ENCODE assay signal across 17 mouse cellular contexts in genomic region chr9:7790580-7791084, GRCm38 (mm10). TPM values are rescaled to one million over a fixed set of nuclear protein-coding genes. Genes with fewer than 3 reads are reported as not detected.
A peak's percentile ranks its signal among the peaks of the same experiment; 100 is the strongest.
DNase-seq lines count a peak whose midpoint lies in the region; ATAC-seq lines count a peak whose summit lies in the region.
"Had no signal": no experiment of that assay in that cellular context is flagged by ENCODE, and none has a peak within 500 bp of the region (broad histone marks: within the 10 kb centered on the region; RNA-seq: fewer than 3 reads in every experiment).

No protein-coding gene starts in this region.

- DNase-seq in layer of hippocampus, adult 9-11 months = peak; percentile 27
- no peak for DNase-seq in layer of hippocampus, postnatal 25 days (ENCODE audit: extremely low spot score in 1 of 2, low spot score in 1 of 2)
- peak; percentile 77 for DNase-seq in c-Kit-positive CD71-positive TER-119-negative erythroid progenitor cells, embryonic 14.5 days (ENCODE audit: low read depth)
- peak; percentile 75 for DNase-seq in liver
- DNase-seq in frontal cortex, postnatal 25 days (ENCODE audit: low spot score in 2 of 2) = no peak
- DNase-seq in right cerebral cortex, postnatal 14 days = no peak
- DNase-seq in urinary bladder, postnatal 4 days (ENCODE audit: low spot score in 2 of 2) = no peak
- DNase-seq: adrenal gland, postnatal 14 days; B cell, adult 2 months; cerebellum, adult 11 months; cerebellum, postnatal 36 days; heart, adult 2 months; kidney, adult 9 months; thymus, adult 18-20 months had no signal

- ATAC-seq in megakaryocyte progenitor cell, adult 5-6 weeks (replicated peaks; ENCODE audit: poor library complexity) = peak; percentile 80
- ATAC-seq: hindbrain, embryonic 16.5 days; lung, postnatal 0 days had no signal

RNA-seq across cellular contexts. Expression of gene Tmem123, which starts 26.8 kb away (rescaled TPM):
- 10 to 100 TPM; 13.6 to 14.8 TPM for total RNA-seq in layer of hippocampus, postnatal 25 days (2021)
- total RNA-seq in megakaryocyte progenitor cell, adult 5-6 weeks (2015) = 121 and 124 TPM in 2 replicates
- total RNA-seq in megakaryocyte progenitor cell, adult 5-6 weeks (2017) = 106 and 123 TPM in 2 replicates

RNA-seq across cellular contexts. Expression of gene Birc2, which starts 46.2 kb away (rescaled TPM):
- total RNA-seq in layer of hippocampus, postnatal 25 days (2021) = 10 to 100 TPM; 35.0 to 36.2 TPM
- 32.7 and 36.2 TPM in 2 replicates for total RNA-seq in megakaryocyte progenitor cell, adult 5-6 weeks (2015)
- 34.1 and 40.0 TPM in 2 replicates for total RNA-seq in megakaryocyte progenitor cell, adult 5-6 weeks (2017)

Comparison
In these comparisons a context has a peak if more than half of its experiments do, and no peak if none do; other contexts are left out.
1. DNase-seq: peak in layer of hippocampus, adult 9-11 months (single experiment), c-Kit-positive CD71-positive TER-119-negative erythroid progenitor cells, embryonic 14.5 days (single experiment) and liver (single experiment); none in layer of hippocampus, postnatal 25 days (0 of 2), frontal cortex, postnatal 25 days (0 of 2), right cerebral cortex, postnatal 14 days (single experiment) and urinary bladder, postnatal 4 days (0 of 2).
2. RNA of gene Tmem123, which starts 26.8 kb away (total RNA-seq): 106 to 124 TPM in megakaryocyte progenitor cell, adult 5-6 weeks; 13.6 to 14.8 TPM in layer of hippocampus, postnatal 25 days; every median in the first group is over 4 times any median in the second.